Mouse (Mus musculus) heart, postnatal 0 days (tissue): ENCODE results near the gene Abcb1a. TPM values are rescaled to one million over a fixed set of nuclear protein-coding genes. Genes with fewer than 3 reads are reported as not detected.

Experiments
- ATAC-seq: fragments of 200-750 bp; cut with Nextera tagmentation; 2 replicates; pipeline ENCODE4 v1.8.0; 2017; ENCODE audit warnings: low read depth, moderate number of reproducible peaks, moderate library complexity; ENCODE audit not compliant: insufficient read depth
- DNase-seq: peaks from one replicate; pipeline ENCODE4 v3.0.0-alpha.2; 2016; ENCODE audit warnings: low spot score
- H3K27ac ChIP-seq: fragments of 300-500 bp; sonication (generic); 2 replicates; pipeline ENCODE4 v1.5.1; 2014; ENCODE audit warnings: low read depth, mild to moderate bottlenecking
- H3K27me3 ChIP-seq: fragments of 300-500 bp; sonication (generic); 2 replicates; pipeline ENCODE4 v1.6.1; 2014; ENCODE audit warnings: low read length, mixed read lengths; ENCODE audit not compliant: control insufficient read depth, insufficient read depth
- H3K36me3 ChIP-seq: fragments of 300-500 bp; sonication (generic); replicated peaks from 2 replicates; pipeline ENCODE4 v1.6.1; 2014; ENCODE audit warnings: low read length, mixed read lengths; ENCODE audit not compliant: control insufficient read depth, insufficient read depth
- H3K4me1 ChIP-seq: fragments of 300-500 bp; sonication (generic); 2 replicates; pipeline ENCODE4 v1.6.1; 2014; ENCODE audit warnings: antibody characterized with exemption; ENCODE audit not compliant: control insufficient read depth, insufficient read depth
- H3K4me2 ChIP-seq: fragments of 300-500 bp; sonication (generic); 2 replicates; pipeline ENCODE4 v1.6.1; 2014; ENCODE audit warnings: low read depth, mild to moderate bottlenecking, low read length, moderate library complexity
- H3K4me3 ChIP-seq: fragments of 300-500 bp; sonication (generic); 2 replicates; pipeline ENCODE4 v1.5.1; 2014; ENCODE audit warnings: low read depth, low read length
- H3K9ac ChIP-seq: fragments of 300-500 bp; sonication (generic); replicated peaks from 2 replicates; pipeline ENCODE4 v1.6.1; 2014; ENCODE audit warnings: low read depth, low read length, mixed read lengths
- H3K9me3 ChIP-seq: fragments of 300-500 bp; sonication (generic); replicated peaks from 2 replicates; pipeline ENCODE4 v1.6.1; 2016; ENCODE audit warnings: low read length; ENCODE audit not compliant: control insufficient read depth
- CTCF ChIP-seq: IDR thresholded peaks from 2 replicates; pipeline ENCODE4 v1.5.1; 2016; ENCODE audit warnings: antibody characterized with exemption, control low read depth, low read depth
- EP300 ChIP-seq: IDR thresholded peaks from 2 replicates; pipeline ENCODE4 v1.6.1; 2016; ENCODE audit warnings: antibody characterized with exemption, low read depth
- WGBS: fragments of 180-500 bp; shearing (Covaris S2); extraction: QIAGEN DNeasy Blood & Tissue Kit; methylation state at CpG from one replicate; pipeline ENCODE4 v1.1.7; 2014; 5-methylcytosine and 5-hydroxymethylcytosine counted together
- polyA plus RNA-seq: library from polyadenylated mRNA; unstranded; fragments of >200 nt; fragmentation: Nextera tagmentation; extraction: Ambion mirVana; gene quantifications from 2 replicates; pipeline ENCODE4 v1.2.1, GENCODE M21; 2015
- total RNA-seq: library from RNA; depleted of rRNA; stranded (reverse); fragments of >200 nt; gene quantifications from 2 replicates; pipeline ENCODE4 v1.2.3, GENCODE M21; 2014; ENCODE audit warnings: low replicate concordance

The Abcb1a gene
- total and polyA plus RNA-seq, 2 experiments from 2014 or later = 0.96 to 3.0 TPM

DNA sequence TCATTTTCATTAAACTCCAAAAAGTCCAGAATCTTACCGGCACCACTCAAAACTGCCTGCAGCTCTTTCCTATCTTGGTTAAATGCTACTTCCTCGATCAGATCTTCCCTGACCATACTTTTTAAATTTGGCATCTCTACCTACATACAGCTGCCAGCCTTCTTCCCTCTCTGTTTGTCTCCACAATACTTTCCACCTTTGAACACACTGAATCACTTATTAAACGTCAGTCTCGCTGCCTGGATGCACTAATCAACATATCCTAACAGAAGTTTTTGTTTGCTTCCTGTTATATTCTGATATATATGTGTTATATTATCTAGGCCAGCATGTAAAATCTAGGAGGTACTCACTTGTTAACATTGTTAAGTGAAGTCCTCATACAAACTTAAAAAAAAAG, 11.6 kb upstream of the Abcb1a start:
- Histone ChIP-seq H3K4me2 (no peak overlapping the region), H3K27me3 (no peaks in the 10 kb centered on the region), H3K4me1 (no peaks in the 10 kb centered on the region), H3K9me3 (no peaks in the 10 kb centered on the region), H3K9ac (no peak overlapping the region), H3K36me3 (no peaks in the 10 kb centered on the region), H3K4me3 (no peak overlapping the region), H3K27ac (no peak overlapping the region)
- no peak for DNase-seq
- ATAC-seq = no peak
- TF ChIP-seq CTCF (no peak), EP300 (no peak)
- 73% methylated on average over 4 of the region's 4 CpGs for WGBS

DNA sequence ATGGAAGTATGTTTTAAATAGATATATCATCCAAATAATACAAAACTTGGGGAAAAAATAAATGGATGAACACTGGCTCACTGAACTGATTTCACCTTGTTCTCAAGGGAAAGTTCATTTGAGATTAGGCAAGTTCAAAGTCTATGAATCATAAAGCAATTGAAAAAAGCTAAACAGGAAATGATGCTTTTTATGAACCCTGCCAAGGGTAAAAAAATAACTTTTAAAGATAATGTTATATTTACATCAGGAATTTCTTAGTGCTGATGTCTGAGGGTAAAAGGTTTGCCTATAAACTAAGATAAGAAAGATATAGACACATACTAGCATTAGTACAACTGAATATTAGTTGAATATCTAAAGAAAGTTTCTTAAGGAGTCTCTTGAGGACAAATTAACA, 11.1 kb upstream of the Abcb1a start:
- no peak overlapping the region for H3K27ac ChIP-seq
- DNase-seq (no peak), ATAC-seq (no peak)
- TF ChIP-seq EP300 (no peak), CTCF (no peak)
- H3K9ac ChIP-seq = no peak overlapping the region
- no peaks in the 10 kb centered on the region for H3K4me1 ChIP-seq
- H3K9me3 ChIP-seq = no peaks in the 10 kb centered on the region
- H3K27me3 ChIP-seq = no peaks in the 10 kb centered on the region
- H3K4me2 ChIP-seq = no peak overlapping the region
- H3K4me3 ChIP-seq = no peak overlapping the region
- no peaks in the 10 kb centered on the region for H3K36me3 ChIP-seq

- no peak for DNase-seq
- Histone ChIP-seq H3K36me3 (no peaks in the 10 kb centered on the region), H3K4me3 (no peak overlapping the region), H3K4me2 (no peak overlapping the region), H3K9ac (no peak overlapping the region), H3K9me3 (no peaks in the 10 kb centered on the region), H3K27me3 (no peaks in the 10 kb centered on the region), H3K27ac (no peak overlapping the region), H3K4me1 (no peaks in the 10 kb centered on the region)
- WGBS = 66% methylated on average over 2 of the region's 2 CpGs
- TF ChIP-seq EP300 (no peak), CTCF (no peak)
- ATAC-seq = no peak
These were observed 7.8 kb upstream of the Abcb1a start for GRCm38 (mm10) chr5:8652085-8652484.

GRCm38 (mm10) chr5:8660738-8661151, 868 bp downstream of the Abcb1a start:
- ATAC-seq = no peak
- Histone ChIP-seq H3K9me3 (no peaks in the 10 kb centered on the region), H3K27ac (no peak overlapping the region), H3K9ac (no peak overlapping the region), H3K27me3 (no peaks in the 10 kb centered on the region), H3K4me3 (peak overlapping the region; percentile 42), H3K4me1 (0 out of 2 replicates have a peak, but pooled peaks cover 4% of the 10 kb centered on the region), H3K36me3 (no peaks in the 10 kb centered on the region), H3K4me2 (peak overlapping the region; percentile 80)
- no peak for DNase-seq
- no peak for TF ChIP-seq CTCF
- TF ChIP-seq EP300 = no peak
- 81% methylated on average over 10 of the region's 10 CpGs for WGBS

DNA sequence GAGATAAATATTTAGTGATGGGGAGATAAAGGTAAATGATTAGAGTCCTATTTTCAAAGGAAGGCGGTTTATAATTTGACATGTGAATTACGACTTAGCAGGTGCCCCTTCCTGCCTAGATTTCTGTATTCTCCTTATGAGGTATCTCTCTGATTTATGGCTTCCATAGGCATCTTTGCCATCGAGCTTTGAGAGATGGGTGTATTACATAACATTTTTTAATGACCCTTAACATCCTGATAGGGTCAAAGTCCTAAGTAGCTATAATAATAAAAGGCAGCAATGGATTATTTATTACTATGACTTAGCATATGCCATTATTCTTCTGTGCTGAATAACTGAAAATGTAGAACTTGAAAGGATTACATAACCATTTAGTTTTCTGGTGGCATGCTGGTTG, 4.8 kb downstream of the Abcb1a start:
- no peak for ATAC-seq
- no peaks in the 10 kb centered on the region for H3K27me3 ChIP-seq
- TF ChIP-seq CTCF = no peak
- no peak for TF ChIP-seq EP300
- H3K4me2 ChIP-seq = no peak overlapping the region
- WGBS = 66% methylated on average over 3 of the region's 3 CpGs
- H3K27ac ChIP-seq = no peak overlapping the region
- no peaks in the 10 kb centered on the region for H3K9me3 ChIP-seq
- DNase-seq = no peak
- no peaks in the 10 kb centered on the region for H3K36me3 ChIP-seq
- H3K9ac ChIP-seq = no peak overlapping the region
- H3K4me3 ChIP-seq = no peak overlapping the region
- H3K4me1 ChIP-seq = 0 out of 2 replicates have a peak, but pooled peaks cover 3% of the 10 kb centered on the region

GRCm38 (mm10) chr5:8667758-8668474, 8.0 kb downstream of the Abcb1a start:
- ATAC-seq (no peak), DNase-seq (no peak)
- Histone ChIP-seq H3K4me1 (no peaks in the 10 kb centered on the region), H3K4me2 (no peak overlapping the region), H3K27ac (no peak overlapping the region), H3K9ac (no peak overlapping the region), H3K9me3 (no peaks in the 10 kb centered on the region), H3K4me3 (no peak overlapping the region), H3K27me3 (no peaks in the 10 kb centered on the region), H3K36me3 (no peaks in the 10 kb centered on the region)
- TF ChIP-seq EP300 = no peak
- TF ChIP-seq CTCF = no peak
- 73% methylated on average over 9 of the region's 9 CpGs for WGBS
